Mouse (Mus musculus) fibroblast of lung, adult 2 months (primary cell): Measurements from ENCODE around the gene Guca2a.

Source experiments
- DNase-seq: peaks from one replicate; pipeline ENCODE4 v3.0.0-alpha.2; 2011; ENCODE audit warnings: low read depth

Gene Guca2a

DNA sequence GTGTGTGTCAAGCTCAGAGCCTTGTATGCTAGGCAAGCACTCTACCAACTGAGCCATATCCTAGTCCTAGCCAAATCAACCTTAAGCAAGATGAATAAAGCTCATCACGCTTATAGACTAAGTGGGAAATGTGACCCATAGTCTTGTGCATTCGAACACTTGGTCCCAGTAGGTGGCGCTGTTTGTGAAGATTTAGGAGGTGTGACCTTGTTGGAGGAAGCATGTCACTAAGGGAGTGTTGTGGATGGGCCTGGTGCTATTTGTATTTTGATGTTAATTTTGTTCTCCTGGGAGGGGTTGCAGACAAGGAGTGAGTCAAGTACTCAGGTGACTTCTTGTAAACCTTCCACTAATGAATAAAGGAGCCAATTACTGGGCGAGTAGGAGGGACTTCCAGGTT lies 5.2 kb downstream of the Guca2a start:
- DNase-seq = no peak

DNA sequence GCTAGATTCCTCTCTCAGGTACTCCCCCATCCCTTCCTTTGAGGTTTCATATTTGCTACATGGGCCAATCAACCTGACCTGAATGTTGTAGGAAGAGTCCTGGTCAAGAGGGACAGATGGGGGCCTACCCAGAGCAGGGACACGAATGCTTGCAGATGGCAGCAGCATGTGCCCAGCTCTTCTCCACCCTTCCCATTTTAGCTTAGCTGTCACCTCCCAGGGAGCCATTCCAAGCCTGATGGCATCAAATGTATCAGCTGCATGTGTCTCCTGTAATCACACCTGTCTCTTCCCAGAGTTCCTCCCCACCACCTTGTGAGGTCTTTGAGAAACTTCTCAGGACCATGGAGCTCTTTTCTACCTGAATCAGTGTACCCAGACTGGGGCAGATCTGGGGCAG lies 19.5 kb downstream of the Guca2a start:
- DNase-seq = no peak

- no peak for DNase-seq
These were observed 20.7 kb downstream of the Guca2a start for GRCm38 (mm10) chr4:119658246-119658645.

DNA sequence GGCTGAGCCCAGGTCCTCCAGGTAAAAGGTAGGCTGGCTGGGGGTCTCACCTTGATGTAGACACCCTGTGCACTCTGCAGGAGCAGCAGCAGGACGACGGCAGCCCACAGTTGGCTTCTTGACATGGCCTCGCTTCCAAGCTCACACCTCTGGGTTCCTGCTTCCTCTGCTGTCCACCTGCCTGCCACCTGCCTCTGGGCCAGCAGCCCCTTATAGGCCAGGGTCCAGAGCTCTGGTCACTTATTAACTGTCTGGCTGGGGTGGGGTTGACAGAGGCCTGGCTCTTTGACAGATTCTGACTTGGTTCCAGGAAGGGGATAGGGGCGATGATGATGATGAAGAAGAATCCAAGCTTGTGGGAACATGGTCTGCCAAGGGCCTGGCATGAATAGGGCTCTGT lies 21.2 kb downstream of the Guca2a start, which contains the start of gene Guca2b:
Gene Guca2b (minus strand): TSS at position 224 of the 400 bp plus-strand sequence.
- no peak for DNase-seq

GRCm38 (mm10) chr4:119660007-119660406 lies 22.5 kb downstream of the Guca2a start:
- no peak for DNase-seq

DNA sequence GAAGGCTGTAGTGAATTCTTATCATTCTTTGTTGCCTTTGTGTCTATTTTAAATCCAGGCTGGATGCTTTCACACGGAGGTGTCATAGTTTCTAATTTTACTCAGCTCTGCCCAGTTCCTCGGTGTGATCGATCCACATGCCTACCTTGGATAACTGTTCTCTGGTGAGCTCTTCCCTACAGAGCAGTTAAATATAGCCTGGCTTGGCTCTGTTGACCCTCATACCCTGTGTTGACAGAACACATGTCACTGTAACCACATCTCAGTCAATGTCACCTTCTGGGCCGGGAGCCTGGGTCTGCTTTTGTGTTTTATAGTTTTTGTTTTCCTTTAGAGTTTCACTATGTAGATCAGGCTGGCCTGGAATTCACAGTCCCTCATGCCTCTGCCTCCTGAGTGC lies 24.6 kb downstream of the Guca2a start:
- no peak for DNase-seq

DNA sequence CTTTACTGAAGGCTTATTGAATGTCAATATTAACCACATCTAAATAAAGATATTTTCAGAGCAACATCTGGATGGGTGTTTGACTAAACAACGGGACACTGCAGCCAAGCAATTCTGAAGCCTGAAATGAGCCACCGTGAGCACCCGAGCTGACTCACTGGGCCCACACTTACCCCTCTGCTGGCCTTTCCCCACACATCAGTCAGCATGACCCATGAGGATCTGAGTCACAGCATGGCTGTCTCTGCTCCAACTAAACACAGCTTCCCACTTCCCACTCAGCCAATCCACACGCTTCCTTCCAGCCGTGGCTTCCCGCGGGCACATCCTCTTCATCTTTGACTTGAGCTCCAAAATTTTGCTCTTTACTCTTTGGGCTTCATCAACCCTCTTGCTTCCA lies 25.5 kb downstream of the Guca2a start:
- DNase-seq = peak; percentile 87

DNA sequence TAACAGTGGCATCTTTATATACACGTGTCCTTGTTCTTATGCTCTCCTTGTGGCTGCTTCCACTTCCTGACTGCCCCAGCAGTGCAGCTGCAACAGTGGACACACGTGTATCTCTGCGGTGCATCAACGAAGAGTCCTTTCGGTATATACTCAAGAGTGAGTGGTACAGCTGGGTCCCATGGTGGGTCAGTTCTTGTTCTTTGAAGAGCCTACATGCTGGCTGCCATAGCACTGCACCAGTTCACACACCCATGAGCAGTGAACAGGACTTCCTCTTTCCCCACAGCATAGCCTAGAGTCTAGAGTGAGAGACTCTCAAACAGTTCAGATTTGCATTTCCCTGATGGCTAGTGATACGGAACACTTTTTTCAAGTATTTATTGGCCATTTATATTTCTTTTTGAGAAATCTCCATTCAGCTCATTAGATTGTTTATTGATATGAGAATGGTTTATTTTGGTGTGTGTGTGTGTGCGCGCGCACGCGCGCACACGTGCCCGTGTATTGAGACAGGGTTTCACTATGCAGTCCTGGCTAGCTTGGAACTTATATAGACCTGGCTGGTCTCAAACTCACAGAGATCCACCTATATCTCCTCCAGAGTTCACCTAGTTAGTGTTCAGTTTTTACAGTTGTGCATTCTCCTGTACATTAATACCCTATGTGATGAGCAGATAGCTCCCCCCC lies 26.0 kb downstream of the Guca2a start:
- no peak for DNase-seq

GRCm38 (mm10) chr4:119665166-119665565 lies 27.7 kb downstream of the Guca2a start:
- DNase-seq = no peak

DNA sequence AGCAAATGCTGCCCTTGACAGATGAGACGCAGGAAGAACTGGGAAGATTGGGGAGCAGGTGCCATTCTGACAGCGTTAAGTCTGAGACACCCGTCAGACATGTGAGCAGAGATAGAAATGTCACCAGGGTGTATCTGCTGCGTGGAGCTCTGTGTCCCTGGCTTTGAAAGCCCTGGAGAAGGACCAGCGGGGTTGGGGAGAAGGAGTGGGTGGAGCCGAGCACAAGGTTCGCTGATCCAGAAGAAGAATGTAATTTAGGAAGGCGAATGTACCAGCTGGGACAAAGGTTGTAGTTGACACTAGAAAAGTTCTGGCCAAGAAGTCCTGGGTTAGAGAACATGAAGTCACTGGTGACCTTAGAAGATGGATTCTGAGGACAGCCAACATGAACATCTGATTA lies 28.6 kb downstream of the Guca2a start:
- no peak for DNase-seq

- no peak for DNase-seq
These were observed 29.9 kb downstream of the Guca2a start for GRCm38 (mm10) chr4:119667454-119667853.

DNA sequence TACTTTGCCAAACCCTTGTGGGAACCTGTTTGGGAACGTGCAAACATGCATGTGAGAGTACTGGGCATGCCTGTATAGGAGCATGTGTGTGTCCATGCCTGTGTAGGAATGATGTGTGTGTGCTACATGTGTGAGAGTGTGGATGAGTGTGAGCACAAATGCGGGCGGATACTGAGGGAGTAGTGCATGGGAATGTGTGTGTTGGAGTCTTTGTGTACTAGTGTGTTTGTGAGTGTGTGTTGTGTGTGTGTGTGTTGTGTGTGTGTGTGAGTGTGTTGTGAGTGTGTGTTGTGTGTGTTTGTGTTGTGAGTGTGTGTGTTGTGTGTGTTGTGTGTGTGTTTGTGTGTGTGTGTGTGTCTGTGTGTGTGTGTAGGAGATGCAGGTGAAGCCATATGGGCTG lies 30.7 kb downstream of the Guca2a start:
- no peak for DNase-seq

- DNase-seq = no peak
These were observed 31.1 kb downstream of the Guca2a start for GRCm38 (mm10) chr4:119668596-119668995.

- DNase-seq = no peak
These were observed 32.1 kb downstream of the Guca2a start for GRCm38 (mm10) chr4:119669356-119670209.

DNA sequence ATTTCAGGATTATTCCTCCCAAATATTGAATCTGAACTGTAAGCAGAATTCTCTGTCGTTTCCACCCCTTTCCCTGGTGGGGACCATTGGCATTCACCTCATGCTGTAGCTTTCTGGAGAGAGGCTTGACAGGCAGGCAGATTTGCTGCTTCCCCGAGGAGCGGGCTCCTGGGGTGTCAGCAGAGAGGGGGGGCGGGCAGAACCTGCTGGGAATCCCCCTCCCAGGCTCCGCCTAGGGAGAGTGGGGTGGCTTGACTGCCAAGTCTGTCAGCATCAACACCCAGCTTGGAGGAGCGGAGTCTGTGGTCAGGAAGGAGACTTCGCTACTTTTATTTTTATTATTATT lies 32.7 kb downstream of the Guca2a start:
- no peak for DNase-seq

GRCm38 (mm10) chr4:119670736-119671135 lies 33.2 kb downstream of the Guca2a start:
- DNase-seq = no peak

DNA sequence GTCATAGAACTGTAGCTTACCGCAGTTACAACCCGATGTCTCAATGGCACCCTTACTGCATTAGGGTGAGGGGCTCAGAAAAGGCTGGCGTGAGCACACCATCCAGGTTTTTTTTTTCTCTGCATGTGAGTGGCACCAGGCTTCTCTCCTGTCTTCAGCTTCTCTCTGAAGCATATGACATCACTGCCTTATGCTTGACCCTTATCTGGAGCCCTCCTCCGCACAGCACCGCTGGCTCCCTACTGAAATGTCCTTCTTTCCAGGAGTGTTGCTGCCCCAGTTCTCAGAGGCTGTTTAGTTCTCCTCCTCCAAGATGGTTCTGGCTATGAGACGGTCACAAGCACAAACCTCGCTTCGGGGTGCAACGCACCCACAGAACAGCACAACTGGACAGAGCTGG lies 33.7 kb downstream of the Guca2a start:
- no peak for DNase-seq

GRCm38 (mm10) chr4:119672685-119673084 lies 35.2 kb downstream of the Guca2a start:
- no peak for DNase-seq

- no peak for DNase-seq
These were observed 45.1 kb downstream of the Guca2a start for GRCm38 (mm10) chr4:119682596-119682995.

DNA sequence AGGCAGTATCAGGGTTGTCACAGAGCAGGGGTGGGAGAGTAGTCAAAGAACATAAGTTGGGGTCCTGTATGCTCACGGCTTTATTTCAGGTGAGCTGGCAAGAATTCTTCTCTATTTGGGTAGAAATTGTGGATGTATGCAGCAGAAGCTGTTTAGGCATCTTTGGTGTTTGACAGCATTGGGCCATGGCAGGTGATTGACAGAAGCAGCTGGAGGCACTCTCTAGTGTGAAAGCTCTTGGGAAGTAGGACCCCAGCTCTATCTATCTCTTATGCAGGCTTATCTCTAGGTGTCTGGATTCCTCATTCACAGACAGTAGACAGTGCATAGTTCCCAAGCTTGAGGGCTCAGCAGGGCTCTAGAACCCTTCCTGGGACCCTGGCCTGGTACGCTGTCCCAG lies 48.2 kb downstream of the Guca2a start:
- DNase-seq = no peak
